Mouse (Mus musculus): Measurements from ENCODE around the gene Hes3. TPM values are rescaled to one million over a fixed set of nuclear protein-coding genes. Genes with fewer than 3 reads are reported as not detected.

Gene Hes3
- polyA plus RNA-seq, 1 experiment from 2014 or later, result not detected

- Histone ChIP-seq H3K9me3 (replicated peaks; ENCODE audit: control insufficient read depth, low read length) (no peaks in the 10 kb centered on the region), H3K9ac (ENCODE audit: low read length) (no peak overlapping the region), H3K4me2 (ENCODE audit: low read depth, low read length) (no peak overlapping the region), H3K4me1 (ENCODE audit: control insufficient read depth, insufficient read depth, low read length) (no peaks in the 10 kb centered on the region), H3K27me3 (ENCODE audit: control insufficient read depth, insufficient read depth, low read length) (no peaks in the 10 kb centered on the region), H3K4me3 (replicated peaks; ENCODE audit: low read length) (no peak overlapping the region), H3K27ac (ENCODE audit: low read length) (no peak overlapping the region), H3K36me3 (ENCODE audit: control insufficient read depth, insufficient read depth, low read length) (no peaks in the 10 kb centered on the region)
- 85% methylated on average over 9 of the region's 9 CpGs for WGBS
- no peak for ATAC-seq (ENCODE audit: insufficient read depth, low FRiP score)
These were observed 48.1 kb downstream of the Hes3 start for GRCm38 (mm10) chr4:152243241-152243891.

- Histone ChIP-seq H3K27me3 (ENCODE audit: control insufficient read depth, insufficient read depth, low read length) (no peaks in the 10 kb centered on the region), H3K4me1 (ENCODE audit: control insufficient read depth, insufficient read depth, low read length) (no peaks in the 10 kb centered on the region), H3K36me3 (ENCODE audit: control insufficient read depth, insufficient read depth, low read length) (no peaks in the 10 kb centered on the region), H3K4me3 (replicated peaks; ENCODE audit: low read length) (no peak overlapping the region), H3K9me3 (replicated peaks; ENCODE audit: control insufficient read depth, low read length) (no peaks in the 10 kb centered on the region), H3K4me2 (ENCODE audit: low read depth, low read length) (no peak overlapping the region), H3K27ac (ENCODE audit: low read length) (no peak overlapping the region), H3K9ac (ENCODE audit: low read length) (no peak overlapping the region)
- 73% methylated on average over 4 of the region's 4 CpGs for WGBS
- no peak for ATAC-seq (ENCODE audit: insufficient read depth, low FRiP score)
These were observed 51.5 kb downstream of the Hes3 start for GRCm38 (mm10) chr4:152239974-152240373.

Other genes with a start within 250 kb of the Hes3 start
- gene Plekhg5, start 219.2 kb downstream of the Hes3 start, polyA plus RNA-seq (2015; fragmentation: Nextera tagmentation; extraction: Ambion mirVana), result 12.3 and 14.1 TPM in 2 replicates
- 1.5 and 2.1 TPM in 2 replicates for gene Tnfrsf25, start 175.7 kb downstream of the Hes3 start, polyA plus RNA-seq (2015; fragmentation: Nextera tagmentation; extraction: Ambion mirVana)
- gene Espn, start 139.3 kb downstream of the Hes3 start, polyA plus RNA-seq (2015; fragmentation: Nextera tagmentation; extraction: Ambion mirVana), result 8.6 and 9.1 TPM in 2 replicates
- 0.56 and 0.75 TPM in 2 replicates for gene Hes2, start 132.8 kb downstream of the Hes3 start, polyA plus RNA-seq (2015; fragmentation: Nextera tagmentation; extraction: Ambion mirVana)
- gene Acot7, start 113.5 kb downstream of the Hes3 start, polyA plus RNA-seq (2015; fragmentation: Nextera tagmentation; extraction: Ambion mirVana), result 57.3 and 60.4 TPM in 2 replicates
- gene Gpr153, start 17.4 kb downstream of the Hes3 start, polyA plus RNA-seq (2015; fragmentation: Nextera tagmentation; extraction: Ambion mirVana), result 6.0 and 6.1 TPM in 2 replicates
- gene Icmt, start 5.6 kb upstream of the Hes3 start, polyA plus RNA-seq (2015; fragmentation: Nextera tagmentation; extraction: Ambion mirVana), result 20.1 and 20.8 TPM in 2 replicates
- gene Rnf207, start 27.3 kb upstream of the Hes3 start, polyA plus RNA-seq (2015; fragmentation: Nextera tagmentation; extraction: Ambion mirVana), result 0.66 and 0.84 TPM in 2 replicates
- gene Rpl22, start 34.1 kb upstream of the Hes3 start, polyA plus RNA-seq (2015; fragmentation: Nextera tagmentation; extraction: Ambion mirVana), result 303 and 377 TPM in 2 replicates
- 0.84 and 0.95 TPM in 2 replicates for gene Chd5, start 47.0 kb upstream of the Hes3 start, polyA plus RNA-seq (2015; fragmentation: Nextera tagmentation; extraction: Ambion mirVana)
- gene Nphp4, start 185.0 kb upstream of the Hes3 start, polyA plus RNA-seq (2015; fragmentation: Nextera tagmentation; extraction: Ambion mirVana), result 2.2 and 2.4 TPM in 2 replicates
- 5.8 and 6.3 TPM in 2 replicates for gene Kcnab2, start 186.2 kb upstream of the Hes3 start, polyA plus RNA-seq (2015; fragmentation: Nextera tagmentation; extraction: Ambion mirVana)